Mouse (Mus musculus) small intestine, adult 2 months (tissue): ENCODE results near the gene Rab8a.

Experiments used
- CTCF ChIP-seq: fragments of 200-500 bp; IDR thresholded peaks from 2 replicates; pipeline ENCODE4 v1.5.1; 2012; ENCODE audit warnings: low read depth, mild to moderate bottlenecking, control low read depth, inconsistent platforms, low read length, moderate library complexity, mixed read lengths; ENCODE audit not compliant: insufficient replicate concordance, insufficient read length; ENCODE audit errors: extremely low read depth
- POLR2A ChIP-seq: fragments of 200-500 bp; IDR thresholded peaks from 2 replicates; pipeline ENCODE4 v1.6.1; 2012; ENCODE audit warnings: low read depth, mild to moderate bottlenecking, control low read depth, inconsistent platforms, low read length, moderate library complexity

DNA sequence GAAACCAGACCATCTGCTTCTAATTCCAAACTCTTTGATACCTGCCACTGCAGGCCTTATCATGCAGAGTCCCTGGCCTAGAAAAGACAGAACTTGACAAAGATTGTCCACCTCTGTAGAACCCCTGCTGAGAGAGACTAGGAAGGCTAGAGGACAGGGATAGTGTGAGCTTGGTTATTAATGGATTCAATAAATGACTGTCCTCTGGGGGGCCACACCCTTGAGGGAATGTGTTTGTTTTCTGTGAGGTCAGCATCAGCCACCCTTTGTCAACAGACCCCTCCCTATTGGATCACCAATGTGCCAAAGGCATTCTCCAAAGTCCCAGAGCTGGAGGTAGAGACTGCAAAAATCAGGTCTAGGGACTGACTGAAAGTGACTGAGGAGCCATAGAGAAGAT is 31.1 kb downstream of the Rab8a start:
- no peak for TF ChIP-seq CTCF
- TF ChIP-seq POLR2A = no peak
